Mouse (Mus musculus): ENCODE results near the gene S100a9.

GRCm38 (mm10) chr3:90709591-90710460, 14.3 kb upstream of the S100a9 start:
- TF ChIP-seq CTCF (IDR thresholded peaks at IDR 0.05 in 2 of 3, conservative IDR thresholded peaks at IDR 0.05 in 1 of 3; ENCODE audit: control insufficient read depth in 1 of 3, insufficient read depth in 1 of 3, low read depth in 2 of 3, low read length in 3 of 3, poor library complexity in 1 of 3, severe bottlenecking in 1 of 3) (peak; percentile 97 to 100 (median 100)), MAZ (IDR thresholded peaks at IDR 0.05; ENCODE audit: low read depth, low read length) (no peak), KAT2A (conservative IDR thresholded peaks at IDR 0.05; ENCODE audit: low read depth, low read length) (no peak), TAL1 (IDR thresholded peaks at IDR 0.05; ENCODE audit: low read length) (no peak)
